Mouse (Mus musculus): Measurements from ENCODE around the gene Tpm4.

Gene Tpm4

DNA sequence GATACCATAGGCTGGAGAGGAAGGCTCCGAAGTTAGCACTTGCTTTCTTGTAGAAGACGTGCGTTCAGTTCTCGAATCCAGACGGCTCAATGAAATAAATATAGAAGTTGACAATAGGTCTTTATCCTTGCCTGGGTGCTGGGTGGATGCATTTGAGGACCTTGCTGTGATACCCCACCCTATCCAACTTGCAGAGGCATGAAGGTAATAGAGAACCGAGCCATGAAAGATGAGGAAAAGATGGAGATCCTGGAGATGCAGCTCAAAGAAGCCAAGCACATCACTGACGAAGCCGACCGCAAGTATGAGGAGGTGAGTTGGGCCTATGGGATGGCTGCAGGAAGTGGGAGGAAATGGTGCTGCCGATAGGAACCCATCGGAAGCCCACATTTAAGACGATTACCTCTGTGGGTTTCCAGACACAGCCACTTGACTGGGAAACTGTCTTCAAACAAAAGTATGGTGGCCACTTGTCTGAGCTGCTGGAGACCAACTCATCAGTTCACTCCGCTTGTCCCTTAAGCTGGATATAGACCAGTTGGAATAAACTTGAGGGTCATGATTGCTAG lies 8.6 kb downstream of the Tpm4 start:
- DNase-seq (ENCODE audit: low spot score in 2 of 2), result no peak

DNA sequence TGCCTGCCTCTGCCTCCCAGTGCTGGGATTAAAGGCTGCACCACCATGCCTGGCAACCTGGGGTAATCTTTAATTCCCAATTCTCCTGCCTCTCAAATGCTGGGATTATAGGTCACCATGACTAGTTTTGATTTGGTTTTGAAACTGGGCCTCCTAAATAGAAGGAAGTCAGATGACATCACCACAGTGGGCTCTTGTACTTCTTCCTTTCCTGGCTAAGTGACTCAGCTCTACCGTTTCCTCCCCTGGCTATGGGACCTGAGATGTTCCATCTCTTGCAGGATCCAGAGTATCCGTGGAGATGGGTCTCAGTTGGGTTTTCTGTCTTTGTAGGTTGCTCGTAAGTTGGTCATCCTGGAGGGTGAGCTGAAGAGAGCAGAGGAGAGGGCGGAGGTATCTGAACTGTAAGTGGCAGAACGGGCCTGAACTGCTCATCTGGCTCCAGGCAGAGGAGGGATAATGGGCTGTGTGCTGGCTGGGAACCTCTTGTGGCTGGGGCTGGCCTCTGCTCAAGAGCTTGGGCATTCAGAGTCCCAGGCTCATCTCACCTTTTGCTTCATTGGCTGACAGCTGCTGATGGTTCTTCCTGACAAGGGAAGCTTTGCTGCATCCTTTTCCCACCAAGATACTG lies 9.7 kb downstream of the Tpm4 start:
- DNase-seq (ENCODE audit: low spot score in 2 of 2), result no peak

GRCm38 (mm10) chr8:72145511-72145910 lies 10.7 kb downstream of the Tpm4 start:
- no peak for DNase-seq (ENCODE audit: low spot score in 2 of 2)

GRCm38 (mm10) chr8:72146056-72146455 lies 11.3 kb downstream of the Tpm4 start:
- no peak for DNase-seq (ENCODE audit: low spot score in 2 of 2)

DNA sequence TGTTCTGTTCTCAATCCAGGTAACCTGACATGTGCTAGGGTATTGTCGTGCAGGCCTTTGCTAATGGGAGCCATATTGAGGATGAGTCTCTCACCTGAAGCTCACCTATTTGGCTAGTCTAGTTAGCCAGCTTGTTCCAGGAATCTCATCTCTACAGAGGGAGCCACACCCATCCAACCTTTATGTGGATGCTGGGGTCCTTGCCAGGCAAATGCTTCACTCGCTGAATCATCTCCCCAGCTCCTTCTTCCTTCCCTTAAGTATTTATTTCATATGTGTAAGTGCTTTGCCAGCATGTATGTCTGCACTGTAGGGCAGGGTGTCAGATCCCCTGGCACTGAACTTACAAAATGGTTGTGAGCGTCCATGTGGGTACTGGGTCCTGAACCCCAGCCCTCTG lies 11.8 kb downstream of the Tpm4 start:
- no peak for DNase-seq (ENCODE audit: low spot score in 2 of 2)

DNA sequence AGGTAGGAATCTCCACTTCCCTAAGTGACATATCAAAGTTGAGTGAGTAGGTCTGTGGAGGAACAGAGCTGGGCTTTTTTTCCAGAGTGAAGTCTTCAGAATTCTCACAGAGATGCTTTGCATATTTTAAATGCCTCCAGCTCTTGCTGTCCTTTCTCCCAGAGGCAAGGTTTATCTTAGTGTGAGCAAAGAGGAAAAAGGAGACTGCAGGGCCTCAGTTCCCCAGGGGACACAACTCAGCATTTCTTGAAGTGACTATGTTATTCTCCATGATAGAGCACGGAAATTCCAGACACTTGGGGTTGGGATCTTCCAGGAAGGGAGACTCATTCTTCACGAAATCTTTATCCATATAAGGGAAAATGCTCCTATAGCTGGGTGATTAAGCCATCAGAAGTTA lies 12.5 kb downstream of the Tpm4 start:
- no peak for DNase-seq (ENCODE audit: low spot score in 2 of 2)

GRCm38 (mm10) chr8:72149056-72149455 lies 14.3 kb downstream of the Tpm4 start:
- no peak for DNase-seq (ENCODE audit: low spot score in 2 of 2)

- DNase-seq (ENCODE audit: low spot score in 2 of 2), result no peak
Measured at GRCm38 (mm10) chr8:72151418-72152078, 16.8 kb downstream of the Tpm4 start.

GRCm38 (mm10) chr8:72153382-72153781 lies 18.6 kb downstream of the Tpm4 start:
- DNase-seq (ENCODE audit: low spot score in 2 of 2), result no peak

DNA sequence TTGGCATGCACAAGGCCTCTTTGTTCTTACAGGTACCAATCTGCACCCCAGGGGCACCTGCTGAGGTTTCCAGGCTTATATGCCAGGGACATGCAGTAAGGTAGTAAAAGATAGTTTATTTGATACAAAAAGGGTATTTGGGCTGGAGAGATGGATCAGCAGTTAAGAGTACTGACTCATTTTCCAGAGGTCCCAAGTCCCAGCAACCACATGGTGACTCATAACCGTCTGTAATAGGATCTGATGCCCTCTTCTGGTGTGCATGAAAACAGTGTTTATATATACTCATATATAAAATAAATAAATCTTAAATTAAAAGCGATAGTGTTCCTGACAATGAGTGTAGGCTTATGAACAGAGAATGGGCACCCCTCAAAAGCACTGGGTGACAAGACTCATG lies 23.3 kb downstream of the Tpm4 start:
- no peak for DNase-seq (ENCODE audit: low spot score in 2 of 2)

DNA sequence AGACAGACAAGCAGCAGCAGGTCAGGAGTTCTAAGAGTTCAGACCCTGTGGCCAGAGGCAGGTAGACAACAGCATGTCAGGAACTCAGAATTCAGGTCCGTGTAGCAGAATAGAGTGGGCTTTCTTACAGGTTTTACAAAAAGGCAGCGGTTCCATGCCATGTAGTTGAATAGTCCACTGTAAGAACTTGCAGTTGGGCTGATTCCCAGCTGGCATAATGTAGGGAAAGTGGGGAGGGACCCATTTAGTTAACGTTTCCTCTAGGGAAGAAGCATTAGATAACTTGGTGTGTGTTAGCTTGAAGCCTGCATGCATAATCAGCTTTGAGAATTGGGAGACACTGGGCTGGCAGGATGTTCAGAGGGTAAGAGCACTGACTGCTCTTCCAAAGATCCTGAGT lies 24.0 kb downstream of the Tpm4 start:
- DNase-seq (ENCODE audit: low spot score in 2 of 2), result no peak

DNA sequence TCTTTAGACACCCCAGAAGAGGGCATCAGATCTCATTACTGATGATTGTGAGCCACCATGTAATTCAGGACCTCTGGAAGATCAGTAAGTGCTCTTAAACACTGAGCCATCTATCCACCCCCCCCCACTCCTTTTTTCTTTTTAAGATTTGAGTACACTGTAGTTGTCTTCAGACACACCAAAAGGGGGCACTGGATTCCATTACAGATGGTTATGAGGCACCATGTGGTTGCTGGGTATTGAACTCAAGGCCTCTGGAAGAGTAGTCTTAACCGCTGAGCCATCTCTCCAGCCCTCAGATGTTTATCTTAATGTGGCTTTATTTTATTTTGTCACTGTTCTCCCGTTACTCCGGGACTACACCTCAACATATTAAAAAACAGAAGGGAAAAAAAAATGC lies 25.2 kb downstream of the Tpm4 start:
- DNase-seq (ENCODE audit: low spot score in 2 of 2), result no peak

DNA sequence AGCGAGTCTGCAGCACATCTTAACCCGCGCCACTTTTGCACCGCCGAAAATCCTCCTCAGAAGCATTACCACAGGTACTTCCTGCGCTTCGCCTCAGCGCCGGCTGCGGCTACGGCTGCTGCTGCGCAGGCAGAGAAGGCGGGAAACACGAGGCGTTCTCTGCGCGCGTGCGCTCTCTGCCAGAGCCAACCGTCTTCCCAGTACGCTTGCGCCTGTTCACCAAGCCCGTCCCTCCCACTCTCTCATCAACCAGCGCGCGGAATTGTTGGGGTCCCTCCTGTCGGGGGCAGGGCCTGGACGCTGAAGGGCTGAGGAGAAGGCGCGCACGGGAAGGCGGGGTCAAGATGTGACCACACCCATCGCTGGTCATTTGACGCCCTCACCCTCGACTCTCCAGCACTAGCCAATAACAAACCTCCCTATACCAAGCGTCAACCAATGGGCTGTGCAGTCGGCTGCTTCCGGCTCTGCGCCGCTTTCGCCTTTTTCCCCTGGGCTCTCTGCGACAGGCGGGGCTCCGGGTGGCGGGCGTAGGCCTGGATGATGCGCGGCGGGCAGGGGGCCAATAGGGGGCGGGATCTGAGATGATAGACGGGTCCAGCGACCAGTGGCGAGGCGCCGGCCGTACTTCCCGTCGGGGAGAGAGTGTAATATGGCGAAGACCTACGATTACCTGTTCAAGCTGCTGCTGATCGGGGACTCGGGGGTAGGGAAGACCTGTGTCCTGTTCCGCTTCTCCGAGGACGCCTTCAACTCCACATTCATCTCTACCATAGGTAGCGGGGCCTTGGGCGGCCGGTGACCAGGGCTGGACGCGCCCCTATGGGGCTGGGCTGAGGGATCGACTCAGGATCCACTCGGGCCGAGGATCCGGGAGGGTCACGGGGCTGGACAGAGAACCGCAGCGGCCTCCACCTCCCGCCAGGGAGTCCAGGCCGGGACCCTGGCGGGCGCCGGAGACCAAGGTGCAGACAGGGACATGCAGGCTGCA lies 26.2 kb downstream of the Tpm4 start, which contains the start of gene Rab8a:
TSS of gene Rab8a (plus strand) at position 494 of the 991 bp plus-strand sequence.
- peak; percentile 100 for DNase-seq (ENCODE audit: low spot score in 2 of 2)

DNA sequence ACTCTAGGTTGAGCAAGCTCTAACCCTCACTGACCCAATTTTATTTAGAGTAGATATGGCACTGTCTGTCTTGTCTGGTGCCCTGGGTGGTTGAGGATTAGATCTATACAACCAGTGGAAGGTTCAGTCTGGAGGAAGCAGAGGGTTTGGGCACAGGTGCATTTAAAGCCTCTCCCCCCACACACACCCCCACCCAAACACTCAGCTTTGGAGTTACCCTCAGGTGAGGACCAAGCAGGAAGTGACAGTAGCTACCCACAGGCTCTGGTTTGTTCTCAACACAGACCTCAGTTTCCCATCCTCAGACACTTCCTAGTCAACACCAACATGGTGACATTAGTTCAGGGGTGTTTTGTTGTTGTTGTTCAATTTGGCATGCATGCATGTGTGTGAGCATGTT lies 28.0 kb downstream of the Tpm4 start:
- DNase-seq (ENCODE audit: low spot score in 2 of 2), result peak; percentile 15 to 28

- peak; percentile 90 to 93 for DNase-seq (ENCODE audit: low spot score in 2 of 2)
Measured at GRCm38 (mm10) chr8:72169098-72169668, 34.4 kb downstream of the Tpm4 start.

- DNase-seq (ENCODE audit: low spot score in 2 of 2), result no peak
Measured at GRCm38 (mm10) chr8:72169681-72170249, 35.0 kb downstream of the Tpm4 start.

GRCm38 (mm10) chr8:72177346-72177925 lies 42.7 kb downstream of the Tpm4 start:
- peak; percentile 66 to 80 for DNase-seq (ENCODE audit: low spot score in 2 of 2)

DNA sequence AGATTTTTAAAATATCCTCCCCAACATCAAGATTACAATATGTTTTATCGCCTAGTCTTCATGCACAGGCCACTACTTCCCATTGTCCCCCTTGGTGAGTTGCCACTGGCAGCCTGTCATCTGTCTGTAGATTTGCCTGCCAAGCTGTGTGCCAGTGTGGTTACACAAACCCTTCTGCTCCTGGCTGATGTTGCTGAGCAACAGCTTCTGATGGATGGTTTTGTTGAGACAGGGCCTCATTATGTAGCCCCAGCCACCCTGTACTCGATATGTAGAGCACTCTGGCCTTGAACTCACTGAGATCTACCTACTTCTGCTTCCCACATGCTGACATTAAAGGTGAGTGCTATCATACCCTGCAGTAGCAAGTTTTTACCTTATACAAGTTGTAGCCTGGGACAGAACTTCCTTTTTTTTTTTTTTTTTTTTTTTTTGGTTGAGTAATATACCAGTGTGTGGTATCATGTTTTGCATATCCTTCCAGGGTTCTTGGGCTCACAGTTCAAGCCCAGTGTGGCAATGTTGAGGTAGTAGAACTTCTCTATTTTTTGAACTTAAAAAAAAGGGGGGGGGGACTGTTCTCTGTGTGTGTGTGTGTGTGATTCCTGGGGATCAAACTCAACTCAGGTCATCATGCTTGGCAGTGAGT lies 48.9 kb downstream of the Tpm4 start:
- peak in 1 of 2 experiments; percentile 59 for DNase-seq (ENCODE audit: low spot score in 2 of 2)

DNA sequence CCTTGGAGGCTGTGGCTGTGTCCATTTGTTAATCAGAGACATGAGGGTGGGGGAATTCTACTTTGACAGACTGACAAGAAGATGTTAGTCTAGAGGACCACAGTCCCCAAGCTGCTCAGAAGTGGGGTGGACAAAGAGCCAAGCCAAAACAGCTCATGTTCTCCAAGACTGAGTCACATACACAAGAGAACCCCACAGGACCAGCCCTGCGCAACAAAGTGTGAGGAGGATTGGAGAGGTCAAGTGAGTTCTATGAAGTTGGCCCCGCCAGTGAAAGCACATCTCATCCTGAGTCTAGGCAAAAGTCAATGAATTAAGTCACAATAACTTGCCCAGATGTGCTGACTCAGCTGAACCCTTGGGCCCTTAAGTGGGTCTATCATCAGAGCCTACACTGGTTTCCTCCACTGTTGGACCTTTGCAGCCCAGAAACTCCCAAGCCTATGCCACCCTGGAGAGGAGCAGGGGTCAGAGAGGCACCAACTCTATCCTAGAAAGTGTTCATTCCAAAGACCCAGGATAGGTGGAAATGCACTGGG lies 53.1 kb downstream of the Tpm4 start:
- DNase-seq (ENCODE audit: low spot score in 2 of 2), result no peak
